Mouse (Mus musculus): ENCODE measurements around the gene Mug1. TPM values are rescaled to one million over a fixed set of nuclear protein-coding genes. Genes with fewer than 3 reads are reported as not detected.
"Not testable (repeated sequence)": the region's sequence is repeated elsewhere in the genome, so short reads cannot be mapped to it uniquely, and the experiment has no call there.

The Mug1 gene
- not detected in 2 replicates for polyA plus RNA-seq (2015; fragmentation: Nextera tagmentation; extraction: Ambion mirVana)

DNA sequence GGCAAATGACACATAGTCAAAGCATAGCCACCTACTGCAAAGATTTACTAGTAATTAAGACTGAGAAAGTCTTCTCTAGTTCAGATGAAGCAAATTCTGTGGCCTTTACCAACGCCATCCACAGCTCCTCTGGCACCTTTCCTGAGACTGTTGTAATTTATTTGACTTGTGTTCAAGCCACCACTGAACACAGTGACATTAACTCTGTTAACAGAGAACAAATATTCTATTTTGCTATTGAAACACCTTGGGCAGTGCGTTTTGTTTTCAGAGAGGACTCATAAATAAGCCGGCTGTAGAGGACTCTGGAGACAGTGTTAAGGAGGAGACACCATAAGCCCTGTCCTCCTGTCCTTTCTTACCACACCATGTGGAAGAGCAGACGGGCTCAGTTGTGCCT lies at the start of gene Mug1:
TSS of gene Mug1 (plus strand) at position 271 of the 400 bp plus-strand sequence.
- ATAC-seq; H3K27ac ChIP-seq; H3K4me1 ChIP-seq (replicated peaks); H3K36me3 ChIP-seq; H3K4me3 ChIP-seq (replicated peaks); H3K27me3 ChIP-seq (replicated peaks); H3K9ac ChIP-seq; H3K9me3 ChIP-seq; H3K4me2 ChIP-seq (replicated peaks): not testable (repeated sequence)
- 78% methylated on average over 4 of the region's 4 CpGs for WGBS

DNA sequence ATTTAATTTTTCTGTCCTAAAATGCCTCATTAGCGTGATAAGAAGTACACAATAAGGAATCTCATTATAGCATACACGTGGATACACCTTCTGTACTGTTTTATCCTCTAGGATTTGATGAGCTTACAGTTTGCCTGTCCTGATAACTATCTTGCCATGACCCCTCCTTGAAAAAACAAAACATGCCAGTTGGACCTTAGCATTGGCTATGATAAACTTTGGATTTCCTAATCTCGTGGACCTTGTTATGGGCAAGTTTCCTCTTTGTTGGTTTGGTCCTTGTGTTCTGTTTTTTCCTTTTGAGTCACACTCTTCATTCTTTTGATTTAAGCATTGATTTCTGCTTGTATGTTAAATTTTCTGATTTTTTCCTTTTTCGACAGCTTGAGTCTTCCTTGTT lies 10.3 kb upstream of the Mug1 start:
- H3K27me3 ChIP-seq (replicated peaks), result no peaks in the 10 kb centered on the region

GRCm38 (mm10) chr6:121836361-121836760 lies 2.0 kb upstream of the Mug1 start:
- Histone ChIP-seq H3K9me3 (no peaks in the 10 kb centered on the region), H3K36me3 (no peaks in the 10 kb centered on the region), H3K27me3 (replicated peaks) (no peaks in the 10 kb centered on the region), H3K4me1 (replicated peaks) (no peaks in the 10 kb centered on the region), H3K4me3 (replicated peaks) (no peak overlapping the region), H3K4me2 (replicated peaks) (no peak overlapping the region), H3K9ac (no peak overlapping the region), H3K27ac (no peak overlapping the region)
- no peak for ATAC-seq
- WGBS, result 94% methylated on average over 1 of the region's 1 CpGs

More for the DNA sequence above, 10.3 kb upstream of the Mug1 start:
- Histone ChIP-seq H3K9ac (no peak overlapping the region), H3K9me3 (no peaks in the 10 kb centered on the region), H3K4me2 (replicated peaks) (no peak overlapping the region), H3K4me3 (replicated peaks) (no peak overlapping the region), H3K36me3 (no peaks in the 10 kb centered on the region), H3K4me1 (replicated peaks) (no peaks in the 10 kb centered on the region), H3K27ac (no peak overlapping the region)
- WGBS, result 82% methylated on average over 4 of the region's 4 CpGs
- no peak for ATAC-seq

- Histone ChIP-seq H3K9ac (no peak overlapping the region), H3K27me3 (replicated peaks) (no peaks in the 10 kb centered on the region), H3K4me1 (replicated peaks) (no peaks in the 10 kb centered on the region), H3K9me3 (no peaks in the 10 kb centered on the region), H3K4me2 (replicated peaks) (no peak overlapping the region), H3K36me3 (no peaks in the 10 kb centered on the region), H3K27ac (no peak overlapping the region), H3K4me3 (replicated peaks) (no peak overlapping the region)
- WGBS, result 43% methylated on average over 1 of the region's 1 CpGs
- ATAC-seq, result no peak
These were observed 10.0 kb downstream of the Mug1 start for GRCm38 (mm10) chr6:121848378-121848777.

Other genes starting within 250 kb of the Mug1 start
- gene A2m, start 203.2 kb upstream of the Mug1 start, polyA plus RNA-seq (2015; fragmentation: Nextera tagmentation; extraction: Ambion mirVana), result 1.1 and 2.0 TPM in 2 replicates
- not detected in 2 replicates for gene Gm7298, start 105.6 kb upstream of the Mug1 start, polyA plus RNA-seq (2015; fragmentation: Nextera tagmentation; extraction: Ambion mirVana)
- not detected in 2 replicates for gene Mug2, start 168.2 kb downstream of the Mug1 start, polyA plus RNA-seq (2015; fragmentation: Nextera tagmentation; extraction: Ambion mirVana)